Mouse (Mus musculus) ES-E14 (cell line): Measurements from ENCODE around the gene Rad54l2.

Experiments
- HCFC1 ChIP-seq: IDR thresholded peaks from 2 replicates; pipeline ENCODE4 v1.6.1; 2012; ENCODE audit warnings: low read length, inconsistent platforms, borderline replicate concordance; ENCODE audit not compliant: insufficient read depth
- ZC3H11A ChIP-seq: IDR thresholded peaks from 2 replicates; pipeline ENCODE4 v1.6.1; 2012; ENCODE audit warnings: low read depth, mild to moderate bottlenecking, inconsistent platforms, low read length, borderline replicate concordance
- ZNF384 ChIP-seq: IDR thresholded peaks from 2 replicates; pipeline ENCODE4 v1.6.1; 2012; ENCODE audit warnings: low read depth, low read length, inconsistent platforms

DNA sequence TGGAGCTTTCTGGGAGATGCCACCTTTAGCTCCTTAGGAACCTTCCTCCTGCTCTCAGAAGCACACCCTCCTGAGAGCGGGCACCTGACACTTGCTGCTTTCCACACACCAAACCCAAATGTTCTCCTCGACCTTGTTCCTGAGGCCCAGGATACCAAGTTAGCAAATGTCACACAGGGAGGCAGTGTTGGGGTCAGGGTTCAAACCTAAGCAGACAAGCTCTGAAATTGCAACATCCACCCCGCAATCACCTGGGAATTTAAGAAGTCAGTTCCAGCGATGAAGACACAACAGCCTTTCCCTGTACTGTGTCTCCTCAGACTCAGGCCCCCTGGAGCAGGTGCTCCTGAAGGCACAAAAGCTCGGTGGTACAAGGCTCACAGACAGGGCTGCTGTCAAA is 111.3 kb downstream of the Rad54l2 start:
- no peak for TF ChIP-seq ZNF384
- TF ChIP-seq ZC3H11A: no peak
- no peak for TF ChIP-seq HCFC1
